Mouse (Mus musculus) thymus, adult 2 months (tissue): ENCODE results near the gene Itgal. TPM values are rescaled to one million over a fixed set of nuclear protein-coding genes. Genes with fewer than 3 reads are reported as not detected.

Source experiments
- DNase-seq: peaks from one replicate; pipeline ENCODE4 v3.0.0; 2021
- H3K27ac ChIP-seq: fragments of 200-500 bp; 2 replicates; pipeline ENCODE4 v1.5.1; 2012; ENCODE audit warnings: low read length, control low read depth; ENCODE audit not compliant: control insufficient read depth, insufficient read depth
- H3K27me3 ChIP-seq: fragments of 200-500 bp; 2 replicates; pipeline ENCODE4 v1.6.1; 2012; ENCODE audit warnings: mild to moderate bottlenecking, low read length, moderate library complexity, mixed read lengths; ENCODE audit not compliant: control insufficient read depth, insufficient read depth
- H3K36me3 ChIP-seq: fragments of 200-500 bp; 2 replicates; pipeline ENCODE4 v1.6.1; 2012; ENCODE audit warnings: mild to moderate bottlenecking, low read length, moderate library complexity; ENCODE audit not compliant: control insufficient read depth, insufficient read depth
- H3K4me1 ChIP-seq: fragments of 200-500 bp; replicated peaks from 2 replicates; pipeline ENCODE4 v1.6.1; 2012; ENCODE audit warnings: low read length; ENCODE audit not compliant: control insufficient read depth, insufficient read depth
- H3K4me3 ChIP-seq: fragments of 200-500 bp; 2 replicates; pipeline ENCODE4 v1.5.1; 2012; ENCODE audit warnings: mild to moderate bottlenecking, low read length, control low read depth, moderate library complexity; ENCODE audit not compliant: control insufficient read depth, insufficient read depth
- CTCF ChIP-seq: fragments of 200-500 bp; IDR thresholded peaks from 2 replicates; pipeline ENCODE4 v1.5.1; 2012; ENCODE audit warnings: mild to moderate bottlenecking, control low read depth, low read length, moderate library complexity, borderline replicate concordance; ENCODE audit not compliant: control insufficient read depth, poor library complexity, insufficient read depth; ENCODE audit errors: extremely low read depth
- POLR2A ChIP-seq: fragments of 200-500 bp; IDR thresholded peaks from 2 replicates; pipeline ENCODE4 v1.6.1; 2012; ENCODE audit warnings: mild to moderate bottlenecking, low read length, control low read depth, moderate library complexity; ENCODE audit not compliant: control insufficient read depth, poor library complexity, insufficient read depth; ENCODE audit errors: extremely low read depth
- WGBS: fragments of 180-500 bp; shearing (Covaris S2); methylation state at CpG from one replicate; pipeline ENCODE4 v1.1.7; 2018; 5-methylcytosine and 5-hydroxymethylcytosine counted together
- polyA plus RNA-seq: library from polyadenylated mRNA; depleted of rRNA; stranded (reverse); fragments of >200 nt; gene quantifications from 2 replicates; pipeline ENCODE4 v1.2.3, GENCODE M21; 2012

The Itgal gene
- polyA plus RNA-seq, 1 experiment = 353 TPM

- H3K27me3 ChIP-seq = no peaks in the 10 kb centered on the region
- peaks cover 14% of the 10 kb centered on the region for H3K4me1 ChIP-seq
- H3K4me3 ChIP-seq = no peak overlapping the region
- no peak overlapping the region for H3K27ac ChIP-seq
- 95% methylated on average over 12 of the region's 12 CpGs for WGBS
- peaks cover 81% of the 10 kb centered on the region for H3K36me3 ChIP-seq
- TF ChIP-seq CTCF = no peak
- TF ChIP-seq POLR2A = no peak
- DNase-seq = no peak
Measured at GRCm38 (mm10) chr7:127309951-127310350, 13.9 kb downstream of the Itgal start.

GRCm38 (mm10) chr7:127313912-127314311 lies 17.9 kb downstream of the Itgal start:
- DNase-seq = no peak
- no peaks in the 10 kb centered on the region for H3K27me3 ChIP-seq
- WGBS = 77% methylated on average over 8 of the region's 8 CpGs
- no peak overlapping the region for H3K4me3 ChIP-seq
- no peaks in the 10 kb centered on the region; the same call in 1 of the 2 replicates for H3K4me1 ChIP-seq
- peaks cover 92% of the 10 kb centered on the region for H3K36me3 ChIP-seq
- H3K27ac ChIP-seq = no peak overlapping the region
- TF ChIP-seq CTCF = no peak
- no peak for TF ChIP-seq POLR2A

GRCm38 (mm10) chr7:127321106-127321505 lies 25.0 kb downstream of the Itgal start:
- H3K4me1 ChIP-seq = no peaks in the 10 kb centered on the region
- H3K27me3 ChIP-seq = no peaks in the 10 kb centered on the region
- H3K4me3 ChIP-seq = no peak overlapping the region
- H3K36me3 ChIP-seq = peaks cover 82% of the 10 kb centered on the region
- DNase-seq = no peak
- H3K27ac ChIP-seq = no peak overlapping the region
- no peak for TF ChIP-seq POLR2A
- TF ChIP-seq CTCF = no peak
- WGBS = 94% methylated on average over 4 of the region's 4 CpGs

GRCm38 (mm10) chr7:127322085-127322484 lies 26.0 kb downstream of the Itgal start:
- Histone ChIP-seq H3K4me1 (no peaks in the 10 kb centered on the region), H3K36me3 (peaks cover 75% of the 10 kb centered on the region), H3K27ac (no peak overlapping the region), H3K27me3 (no peaks in the 10 kb centered on the region), H3K4me3 (no peak overlapping the region)
- TF ChIP-seq POLR2A (no peak), CTCF (no peak)
- WGBS = 75% methylated on average over 5 of the region's 5 CpGs
- no peak for DNase-seq

- Histone ChIP-seq H3K4me1 (no peaks in the 10 kb centered on the region), H3K36me3 (peaks cover 81% of the 10 kb centered on the region), H3K27ac (no peak overlapping the region), H3K27me3 (no peaks in the 10 kb centered on the region), H3K4me3 (no peak overlapping the region)
- WGBS = 96% methylated on average over 7 of the region's 7 CpGs
- DNase-seq = no peak
- TF ChIP-seq POLR2A (no peak), CTCF (no peak)
Measured at GRCm38 (mm10) chr7:127324944-127325343, 28.9 kb downstream of the Itgal start.

- Histone ChIP-seq H3K27ac (no peak overlapping the region), H3K36me3 (peaks cover 81% of the 10 kb centered on the region), H3K27me3 (no peaks in the 10 kb centered on the region), H3K4me1 (no peaks in the 10 kb centered on the region), H3K4me3 (no peak overlapping the region)
- TF ChIP-seq CTCF (no peak), POLR2A (no peak)
- 97% methylated on average over 8 of the region's 8 CpGs for WGBS
- DNase-seq = no peak
Measured at GRCm38 (mm10) chr7:127325550-127325949, 29.5 kb downstream of the Itgal start.

GRCm38 (mm10) chr7:127326685-127327084 lies 30.6 kb downstream of the Itgal start:
- peaks cover 83% of the 10 kb centered on the region for H3K36me3 ChIP-seq
- 96% methylated on average over 2 of the region's 2 CpGs for whole genome bisulfite sequencing
- H3K4me1 ChIP-seq = no peaks in the 10 kb centered on the region
- no peak overlapping the region for H3K4me3 ChIP-seq
- DNase-seq = no peak
- H3K27me3 ChIP-seq = no peaks in the 10 kb centered on the region
- H3K27ac ChIP-seq = no peak overlapping the region
- TF ChIP-seq CTCF (no peak), POLR2A (no peak)
